Mouse (Mus musculus) cerebellum, adult (tissue): ENCODE data around the gene Erbb3.

Experiments used
- ATAC-seq: cut with Nextera tagmentation; 2 replicates; pipeline ENCODE4 v1.9.2; 2017; ENCODE audit warnings: mild to moderate bottlenecking, moderate library complexity, mixed read lengths; ENCODE audit not compliant: insufficient number of reproducible peaks, low FRiP score, low TSS enrichment

Erbb3 gene

GRCm38 (mm10) chr10:128535624-128536265 is 53.7 kb downstream of the Erbb3 start:
- ATAC-seq, result no peak

GRCm38 (mm10) chr10:128535206-128535605 is 54.2 kb downstream of the Erbb3 start:
- ATAC-seq, result no peak

- no peak for ATAC-seq
These were observed 62.8 kb downstream of the Erbb3 start for GRCm38 (mm10) chr10:128526366-128527356.

- ATAC-seq, result peak; percentile 99
These were observed 63.7 kb downstream of the Erbb3 start, which contains the start of gene Esyt1 for GRCm38 (mm10) chr10:128525671-128526308. Gene Esyt1, minus strand, starts transcription at chr10:128525871.

- 0 out of 2 replicates have a peak, but pooled peaks have one; percentile 20 for ATAC-seq
These were observed 64.5 kb downstream of the Erbb3 start for GRCm38 (mm10) chr10:128524732-128525662.

GRCm38 (mm10) chr10:128524111-128524731 is 65.2 kb downstream of the Erbb3 start:
- no peak for ATAC-seq

GRCm38 (mm10) chr10:128522351-128522750 is 67.1 kb downstream of the Erbb3 start:
- ATAC-seq, result no peak

GRCm38 (mm10) chr10:128520591-128520990 is 68.9 kb downstream of the Erbb3 start:
- ATAC-seq, result no peak

- peak; percentile 36; the same call in 1 of the 2 replicates for ATAC-seq
These were observed 70.6 kb downstream of the Erbb3 start for GRCm38 (mm10) chr10:128518833-128519232.
